Mouse (Mus musculus): ENCODE measurements around the gene Ptprn2. TPM values are rescaled to one million over a fixed set of nuclear protein-coding genes. Genes with fewer than 3 reads are reported as not detected.

The Ptprn2 gene
- polyA plus RNA-seq, 1 experiment = not detected

GRCm38 (mm10) chr12:117323017-117323416, 837.5 kb downstream of the Ptprn2 start:
- no peaks in the 10 kb centered on the region for H3K4me1 ChIP-seq (ENCODE audit: control insufficient read depth, insufficient read depth, low read length)
- H3K27ac ChIP-seq (ENCODE audit: insufficient read depth, low read depth, low read length) = no peak overlapping the region
- H3K4me3 ChIP-seq (ENCODE audit: insufficient read depth, low read length) = no peak overlapping the region
- TF ChIP-seq POLR2A (IDR thresholded peaks at IDR 0.05; ENCODE audit: borderline replicate concordance, low read depth, low read length) = no peak

Other genes starting within 250 kb of the Ptprn2 start
- 7.7 and 9.8 TPM in 2 replicates for gene Wdr60, start 222.7 kb upstream of the Ptprn2 start, polyA plus RNA-seq (2012; ENCODE audit: insufficient read depth, insufficient read length, missing spikeins)
- gene Gm11027, start 210.3 kb upstream of the Ptprn2 start, polyA plus RNA-seq (2012; ENCODE audit: insufficient read depth, insufficient read length, missing spikeins) = not detected in 2 replicates
- gene Esyt2, start 204.5 kb upstream of the Ptprn2 start, polyA plus RNA-seq (2012; ENCODE audit: insufficient read depth, insufficient read length, missing spikeins) = 26.4 and 34.0 TPM in 2 replicates
- 73.4 and 77.4 TPM in 2 replicates for gene Ncapg2, start 80.3 kb upstream of the Ptprn2 start, polyA plus RNA-seq (2012; ENCODE audit: insufficient read depth, insufficient read length, missing spikeins)

Measured in bone marrow macrophage, adult 2 months (primary cell).